Mouse (Mus musculus) brain, embryonic 14.5 days (tissue): Measurements from ENCODE around the gene Csnk1e.

Experiments used
- CTCF ChIP-seq: fragments of 200-500 bp; IDR thresholded peaks from 2 replicates; pipeline ENCODE4 v1.5.1; 2012; ENCODE audit warnings: inconsistent platforms, mild to moderate bottlenecking, moderate library complexity, borderline replicate concordance; ENCODE audit not compliant: insufficient read depth, insufficient read length; ENCODE audit errors: extremely low read depth
- POLR2A ChIP-seq: fragments of 200-500 bp; IDR thresholded peaks from 2 replicates; pipeline ENCODE4 v1.6.1; 2012; ENCODE audit warnings: mild to moderate bottlenecking, inconsistent platforms, borderline replicate concordance; ENCODE audit not compliant: poor library complexity, insufficient read depth, insufficient read length, severe bottlenecking; ENCODE audit errors: extremely low read depth

- TF ChIP-seq CTCF (no peak), POLR2A (no peak)
These were observed 22.5 kb downstream of the Csnk1e start for GRCm38 (mm10) chr15:79432892-79433291.
